Mouse (Mus musculus) cerebellum, postnatal 36 days (tissue): ENCODE measurements at regions not wholly inside any gene's neighbourhood (a gene's known extent, or its start where the extent isn't known, plus 50 kb on each side); places are given as distances from the start of the nearest gene placed in this dataset.
A peak's percentile ranks its signal among the peaks of the same experiment; 100 is the strongest.

Source experiments
- DNase-seq, 2 experiments: peaks; one replicate each; pipeline ENCODE4 v3.0.0; 2021 to 2022; ENCODE audit warnings: mixed read lengths in 2 of 2

- DNase-seq = peak; percentile 27 to 28
These were observed 83.8 kb upstream of the Gm11146 start for GRCm38 (mm10) chr16:77685651-77686190.

DNA sequence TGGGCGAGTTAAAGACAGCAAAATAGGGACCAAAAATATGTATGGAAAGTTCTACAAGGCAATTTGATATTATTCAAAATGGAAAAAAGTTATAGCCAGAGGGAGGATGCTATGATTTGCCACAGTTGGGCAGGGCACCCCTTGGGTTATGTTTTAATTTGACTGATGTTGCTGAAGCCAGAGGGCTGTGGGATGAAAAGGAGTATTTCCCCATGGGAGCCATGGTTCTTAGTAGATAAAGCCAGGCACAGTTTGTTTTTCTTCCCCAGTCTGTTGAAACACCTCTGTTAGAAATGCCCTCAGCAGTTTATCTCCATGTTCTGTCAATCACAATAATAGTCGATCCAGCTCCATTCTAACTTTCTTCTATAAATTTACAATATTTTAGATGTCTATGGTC, 82.6 kb upstream of the Gm11146 start:
- DNase-seq = no peak

DNA sequence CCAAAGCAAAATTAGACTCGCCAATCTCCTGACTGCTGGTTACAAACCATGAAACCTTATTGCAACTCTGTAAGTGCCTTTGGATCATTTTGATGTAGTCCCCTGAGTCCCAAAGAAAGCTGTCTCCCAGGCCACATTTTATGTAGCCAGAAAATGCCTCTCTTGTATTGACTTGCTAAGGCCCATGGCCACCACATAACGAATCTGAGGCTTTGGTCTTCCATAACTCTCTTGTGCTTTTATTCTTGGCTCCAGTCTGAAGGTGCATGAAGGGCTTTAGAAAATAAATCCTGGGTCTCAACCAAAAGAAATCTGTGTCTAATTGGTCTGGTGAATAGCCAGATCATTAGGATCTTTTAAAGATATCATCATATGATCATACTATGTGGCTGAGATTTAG, 77.3 kb upstream of the Gm11146 start:
- no peak for DNase-seq

GRCm38 (mm10) chr16:77676805-77677204, 74.9 kb upstream of the Gm11146 start:
- no peak for DNase-seq

GRCm38 (mm10) chr16:77675885-77676597, 74.1 kb upstream of the Gm11146 start:
- DNase-seq = no peak

DNA sequence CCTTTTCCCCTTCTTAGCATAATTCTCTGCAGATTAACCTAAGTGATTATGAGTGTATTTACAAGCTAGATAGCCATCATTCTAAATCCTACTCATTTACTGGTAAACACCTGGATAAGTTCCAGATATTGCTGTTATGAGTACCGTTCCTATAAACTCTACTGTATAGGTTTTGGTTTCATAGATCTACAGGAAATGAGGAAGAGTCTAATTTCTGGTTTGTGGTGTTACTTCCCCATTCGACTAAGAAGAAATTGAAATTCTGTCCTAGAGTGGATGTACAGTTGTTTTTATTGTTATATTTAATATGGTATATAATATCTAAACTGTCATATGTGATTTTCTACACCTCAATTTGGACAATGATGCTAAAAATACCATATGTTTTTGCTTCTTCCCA, 69.4 kb upstream of the Gm11146 start:
- DNase-seq = no peak

- DNase-seq = no peak
These were observed 63.9 kb upstream of the Gm11146 start for GRCm38 (mm10) chr16:77665781-77666180.

- no peak for DNase-seq
These were observed 60.2 kb upstream of the Gm11146 start for GRCm38 (mm10) chr16:77662107-77662518.

DNA sequence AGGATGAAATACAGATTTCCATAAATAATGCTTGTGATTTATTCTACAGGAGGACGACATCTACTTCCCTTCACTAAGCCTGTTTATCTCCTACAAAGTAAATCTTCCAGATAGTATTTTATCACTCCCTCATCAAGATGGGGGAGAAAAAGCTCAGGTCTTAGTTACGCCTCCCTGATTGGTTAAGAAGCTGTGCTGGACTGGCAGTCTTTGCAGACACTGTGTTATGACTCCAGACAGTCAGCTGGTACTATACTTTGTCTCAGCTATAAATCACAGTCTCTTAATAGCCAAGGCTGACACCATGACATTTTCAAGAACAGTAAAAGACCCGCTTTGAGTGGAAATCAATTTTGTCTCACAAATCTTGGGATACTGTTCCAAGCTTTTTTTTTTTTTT, 51.4 kb upstream of the Gm11146 start:
- DNase-seq = no peak
